Mouse (Mus musculus): ENCODE measurements around the gene Sdr42e1. TPM values are rescaled to one million over a fixed set of nuclear protein-coding genes. Genes with fewer than 3 reads are reported as not detected.
A peak's percentile ranks its signal among the peaks of the same experiment; 100 is the strongest.

The Sdr42e1 gene
- polyA plus RNA-seq, 1 experiment from 2014 or later, result 13.1 TPM

GRCm38 (mm10) chr8:117660358-117661031 lies 13.0 kb downstream of the Sdr42e1 start:
- WGBS, result 27% methylated on average over 11 of the region's 11 CpGs
- H3K9me3 ChIP-seq (replicated peaks), result no peaks in the 10 kb centered on the region
- H3K4me2 ChIP-seq (replicated peaks), result 0 out of 2 replicates have a peak overlapping the region, but pooled peaks have one; percentile 4
- ATAC-seq (ENCODE audit: insufficient number of reproducible peaks, low FRiP score, low TSS enrichment, low read depth), result peak; percentile 70; the same call in 1 of the 2 replicates
- no peaks in the 10 kb centered on the region for H3K27me3 ChIP-seq
- H3K4me3 ChIP-seq (replicated peaks), result no peak overlapping the region
- no peak overlapping the region for H3K27ac ChIP-seq (replicated peaks)
- no peaks in the 10 kb centered on the region for H3K36me3 ChIP-seq
- H3K4me1 ChIP-seq, result peaks cover 7% of the 10 kb centered on the region
- H3K9ac ChIP-seq, result no peak overlapping the region

GRCm38 (mm10) chr8:117658990-117659389 lies 14.5 kb downstream of the Sdr42e1 start:
- no peak overlapping the region for H3K4me2 ChIP-seq (replicated peaks)
- WGBS, result 69% methylated on average over 7 of the region's 7 CpGs
- no peak overlapping the region for H3K27ac ChIP-seq (replicated peaks)

DNA sequence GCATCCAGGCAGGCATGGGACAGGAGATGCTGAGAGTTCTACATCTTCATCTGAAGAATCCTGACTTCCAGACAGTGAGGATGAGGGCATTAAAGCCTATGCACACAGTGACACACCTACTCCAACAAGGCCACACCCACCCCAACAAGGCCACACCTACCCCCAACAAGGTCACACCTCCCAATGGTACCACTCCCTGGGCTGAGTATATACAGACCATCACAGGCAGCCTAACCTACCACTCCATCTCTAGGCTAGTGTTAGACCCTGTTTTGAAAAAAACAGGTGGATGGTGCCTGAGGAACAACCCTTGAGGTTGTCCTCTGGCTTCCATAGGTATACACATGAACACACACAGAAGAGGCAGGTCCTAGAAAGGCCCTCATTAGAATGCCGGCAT lies 21.2 kb downstream of the Sdr42e1 start:
- H3K27me3 ChIP-seq, result no peaks in the 10 kb centered on the region
- H3K4me3 ChIP-seq (replicated peaks), result no peak overlapping the region
- H3K36me3 ChIP-seq, result no peaks in the 10 kb centered on the region
- H3K4me1 ChIP-seq, result no peaks in the 10 kb centered on the region
- H3K9me3 ChIP-seq (replicated peaks), result no peaks in the 10 kb centered on the region
- no peak overlapping the region for H3K27ac ChIP-seq (replicated peaks)
- no peak overlapping the region for H3K4me2 ChIP-seq (replicated peaks)
- no peak overlapping the region for H3K9ac ChIP-seq
- ATAC-seq (ENCODE audit: insufficient number of reproducible peaks, low FRiP score, low TSS enrichment, low read depth), result 0 out of 2 replicates have a peak, but pooled peaks have one; percentile 39
- 94% methylated on average over 1 of the region's 1 CpGs for WGBS

More at GRCm38 (mm10) chr8:117658990-117659389, 14.5 kb downstream of the Sdr42e1 start:
- H3K4me1 ChIP-seq, result peaks cover 7% of the 10 kb centered on the region
- H3K36me3 ChIP-seq, result no peaks in the 10 kb centered on the region
- H3K9ac ChIP-seq, result no peak overlapping the region
- H3K9me3 ChIP-seq (replicated peaks), result no peaks in the 10 kb centered on the region
- ATAC-seq (ENCODE audit: insufficient number of reproducible peaks, low FRiP score, low TSS enrichment, low read depth), result no peak
- H3K27me3 ChIP-seq, result no peaks in the 10 kb centered on the region
- no peak overlapping the region for H3K4me3 ChIP-seq (replicated peaks)

DNA sequence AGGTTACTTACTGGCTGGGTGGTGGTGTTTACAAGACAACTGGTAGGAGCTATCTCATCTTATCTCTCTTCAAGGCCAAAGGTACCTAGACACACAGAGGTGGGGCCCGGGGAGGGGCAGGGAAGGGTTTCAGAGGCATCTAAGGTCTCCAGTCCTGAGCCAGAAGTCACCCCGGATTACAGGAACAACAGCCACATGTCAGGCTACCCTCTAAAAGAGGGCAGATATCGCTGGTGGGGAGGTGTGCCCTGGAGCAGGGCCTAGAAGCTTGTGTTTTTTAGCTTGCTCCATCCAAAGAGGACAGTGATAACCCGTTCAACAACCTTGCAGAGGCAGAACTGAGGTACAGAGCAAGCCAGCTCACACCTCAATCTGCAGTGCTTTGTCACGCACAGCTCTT lies 27.0 kb downstream of the Sdr42e1 start:
- Histone ChIP-seq H3K9ac (no peak overlapping the region), H3K4me1 (no peaks in the 10 kb centered on the region), H3K36me3 (no peaks in the 10 kb centered on the region), H3K9me3 (replicated peaks) (no peaks in the 10 kb centered on the region), H3K4me2 (replicated peaks) (no peak overlapping the region), H3K27me3 (no peaks in the 10 kb centered on the region), H3K4me3 (replicated peaks) (no peak overlapping the region), H3K27ac (replicated peaks) (no peak overlapping the region)
- 64% methylated on average over 5 of the region's 5 CpGs for WGBS
- no peak for ATAC-seq (ENCODE audit: insufficient number of reproducible peaks, low FRiP score, low TSS enrichment, low read depth)

- Histone ChIP-seq H3K9ac (no peak overlapping the region), H3K36me3 (no peaks in the 10 kb centered on the region), H3K4me2 (replicated peaks) (no peak overlapping the region), H3K4me3 (replicated peaks) (no peak overlapping the region), H3K9me3 (replicated peaks) (no peaks in the 10 kb centered on the region), H3K27ac (replicated peaks) (no peak overlapping the region), H3K4me1 (no peaks in the 10 kb centered on the region), H3K27me3 (no peaks in the 10 kb centered on the region)
- 57% methylated on average over 2 of the region's 2 CpGs for WGBS
- ATAC-seq (ENCODE audit: insufficient number of reproducible peaks, low FRiP score, low TSS enrichment, low read depth), result no peak
Measured at GRCm38 (mm10) chr8:117646020-117646419, 27.5 kb downstream of the Sdr42e1 start.

- Histone ChIP-seq H3K9me3 (replicated peaks) (no peaks in the 10 kb centered on the region), H3K4me3 (replicated peaks) (no peak overlapping the region), H3K27me3 (no peaks in the 10 kb centered on the region), H3K4me1 (no peaks in the 10 kb centered on the region), H3K4me2 (replicated peaks) (no peak overlapping the region), H3K36me3 (no peaks in the 10 kb centered on the region), H3K9ac (no peak overlapping the region), H3K27ac (replicated peaks) (no peak overlapping the region)
- no peak for ATAC-seq (ENCODE audit: insufficient number of reproducible peaks, low FRiP score, low TSS enrichment, low read depth)
- 65% methylated on average over 5 of the region's 5 CpGs for WGBS
Measured at GRCm38 (mm10) chr8:117645486-117645885, 28.0 kb downstream of the Sdr42e1 start.

DNA sequence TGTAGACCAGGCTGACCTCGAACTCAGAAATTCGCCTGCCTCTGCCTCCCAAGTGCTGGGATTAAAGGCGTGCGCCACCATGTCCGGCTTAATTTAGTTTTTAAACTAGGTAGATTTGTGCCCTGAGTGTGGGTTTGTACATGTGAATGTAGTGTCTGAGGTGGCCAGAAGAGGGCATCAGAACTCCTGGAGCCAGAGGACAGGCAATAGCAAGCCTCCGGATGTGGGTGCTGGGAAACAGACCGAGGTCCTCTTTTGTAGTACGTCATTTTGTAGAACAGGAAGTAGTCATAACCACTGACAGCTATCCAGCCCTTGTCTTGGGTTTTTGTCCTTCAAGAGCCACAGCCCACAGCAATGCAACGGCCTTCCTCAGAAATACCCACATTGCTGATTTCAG lies 33.9 kb downstream of the Sdr42e1 start:
- WGBS, result 91% methylated on average over 9 of the region's 9 CpGs
- no peaks in the 10 kb centered on the region for H3K27me3 ChIP-seq
- no peak overlapping the region for H3K4me2 ChIP-seq (replicated peaks)
- no peak overlapping the region for H3K4me3 ChIP-seq (replicated peaks)
- no peaks in the 10 kb centered on the region for H3K36me3 ChIP-seq
- H3K9me3 ChIP-seq (replicated peaks), result no peaks in the 10 kb centered on the region
- no peak overlapping the region for H3K27ac ChIP-seq (replicated peaks)
- no peak overlapping the region for H3K9ac ChIP-seq
- H3K4me1 ChIP-seq, result no peaks in the 10 kb centered on the region
- ATAC-seq (ENCODE audit: insufficient number of reproducible peaks, low FRiP score, low TSS enrichment, low read depth), result no peak

- no peak overlapping the region for H3K4me3 ChIP-seq (replicated peaks)
- no peak overlapping the region for H3K27ac ChIP-seq (replicated peaks)
- no peaks in the 10 kb centered on the region for H3K4me1 ChIP-seq
- H3K27me3 ChIP-seq, result no peaks in the 10 kb centered on the region
- ATAC-seq (ENCODE audit: insufficient number of reproducible peaks, low FRiP score, low TSS enrichment, low read depth), result no peak
- H3K9me3 ChIP-seq (replicated peaks), result no peaks in the 10 kb centered on the region
- WGBS, result 64% methylated on average over 3 of the region's 3 CpGs
- no peaks in the 10 kb centered on the region for H3K36me3 ChIP-seq
- no peak overlapping the region for H3K9ac ChIP-seq
- no peak overlapping the region for H3K4me2 ChIP-seq (replicated peaks)
Measured at GRCm38 (mm10) chr8:117637462-117637861, 36.0 kb downstream of the Sdr42e1 start.

DNA sequence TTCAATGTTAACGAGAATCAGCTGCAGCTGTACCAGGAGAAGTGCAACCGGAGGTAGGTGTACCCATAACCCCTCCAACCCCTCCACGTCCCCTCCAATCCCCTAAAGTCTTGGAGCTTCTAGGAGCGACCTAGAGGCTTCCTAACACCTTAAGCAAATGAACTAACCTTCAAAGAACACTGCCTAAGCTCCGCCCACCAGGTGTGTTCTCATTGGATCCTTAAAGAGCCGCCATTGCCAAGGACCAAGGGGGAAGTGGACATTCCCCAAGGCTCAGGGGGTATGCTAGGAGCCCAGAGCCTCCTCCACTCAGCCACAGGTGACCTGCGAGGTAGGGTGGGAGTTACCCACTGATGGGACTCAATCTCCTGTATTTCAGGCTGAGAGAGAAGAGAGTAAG lies 39.1 kb downstream of the Sdr42e1 start:
- H3K9me3 ChIP-seq (replicated peaks), result no peaks in the 10 kb centered on the region
- H3K27me3 ChIP-seq, result no peaks in the 10 kb centered on the region
- no peak for ATAC-seq (ENCODE audit: insufficient number of reproducible peaks, low FRiP score, low TSS enrichment, low read depth)
- H3K4me2 ChIP-seq (replicated peaks), result no peak overlapping the region
- no peak overlapping the region for H3K9ac ChIP-seq
- H3K27ac ChIP-seq (replicated peaks), result no peak overlapping the region
- H3K36me3 ChIP-seq, result no peaks in the 10 kb centered on the region
- no peaks in the 10 kb centered on the region for H3K4me1 ChIP-seq
- no peak overlapping the region for H3K4me3 ChIP-seq (replicated peaks)
- WGBS, result 80% methylated on average over 7 of the region's 7 CpGs

DNA sequence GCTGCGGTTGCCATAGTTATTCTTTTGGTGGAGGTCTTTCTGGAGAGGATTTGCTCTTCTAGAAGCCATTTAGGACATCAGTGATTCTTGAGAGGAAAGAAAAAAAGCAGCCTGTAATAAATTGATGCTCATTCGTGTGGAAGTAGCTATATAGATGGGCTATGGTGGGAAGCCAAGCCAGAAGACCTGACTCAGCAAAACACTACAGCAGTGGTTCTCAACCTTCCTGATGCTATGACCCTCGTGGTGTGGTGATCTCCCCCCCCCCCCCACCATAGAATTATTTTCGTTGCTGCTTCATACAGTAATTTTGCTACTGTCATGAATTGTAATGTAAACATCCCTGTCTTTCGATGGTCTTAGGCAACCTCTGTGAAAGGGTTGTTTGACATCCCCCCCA lies 41.0 kb downstream of the Sdr42e1 start:
- Histone ChIP-seq H3K27me3 (no peaks in the 10 kb centered on the region), H3K9me3 (replicated peaks) (no peaks in the 10 kb centered on the region), H3K9ac (no peak overlapping the region), H3K4me3 (replicated peaks) (no peak overlapping the region), H3K4me1 (no peaks in the 10 kb centered on the region), H3K27ac (replicated peaks) (no peak overlapping the region), H3K36me3 (no peaks in the 10 kb centered on the region), H3K4me2 (replicated peaks) (no peak overlapping the region)
- 80% methylated on average over 5 of the region's 5 CpGs for WGBS
- no peak for ATAC-seq (ENCODE audit: insufficient number of reproducible peaks, low FRiP score, low TSS enrichment, low read depth)

DNA sequence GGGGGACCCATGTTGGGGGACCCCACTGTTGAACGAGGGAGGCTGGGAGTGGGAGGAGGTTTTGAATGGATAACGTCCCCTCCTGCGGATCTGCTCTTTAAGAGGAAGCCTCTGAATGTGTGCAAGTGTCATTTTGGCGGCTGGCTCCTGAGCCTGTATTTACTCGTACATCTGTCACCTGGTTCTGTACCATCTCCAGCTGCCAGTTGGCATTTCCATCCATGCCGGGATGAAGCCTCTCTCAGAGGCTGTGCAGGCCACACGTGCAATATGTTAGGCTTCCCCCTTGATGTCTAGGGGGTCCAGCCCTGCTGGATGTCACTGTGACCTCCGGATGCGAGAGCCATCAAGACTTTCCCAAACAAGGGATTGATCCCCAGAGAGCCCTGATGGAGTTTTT lies 46.4 kb downstream of the Sdr42e1 start:
- H3K9ac ChIP-seq, result no peak overlapping the region
- H3K36me3 ChIP-seq, result no peaks in the 10 kb centered on the region
- H3K27me3 ChIP-seq, result no peaks in the 10 kb centered on the region
- ATAC-seq (ENCODE audit: insufficient number of reproducible peaks, low FRiP score, low TSS enrichment, low read depth), result no peak
- H3K27ac ChIP-seq (replicated peaks), result no peak overlapping the region
- no peak overlapping the region for H3K4me3 ChIP-seq (replicated peaks)
- 73% methylated on average over 9 of the region's 9 CpGs for WGBS
- H3K4me1 ChIP-seq, result no peaks in the 10 kb centered on the region
- H3K9me3 ChIP-seq (replicated peaks), result no peaks in the 10 kb centered on the region
- H3K4me2 ChIP-seq (replicated peaks), result no peak overlapping the region

Measured in embryonic facial prominence, embryonic 15.5 days (tissue).